Mouse (Mus musculus): Measurements from ENCODE around the gene Mmrn2.
A peak's percentile ranks its signal among the peaks of the same experiment; 100 is the strongest.
"Not testable (repeated sequence)": the region's sequence is repeated elsewhere in the genome, so short reads cannot be mapped to it uniquely, and the experiment has no call there.

The Mmrn2 gene

GRCm38 (mm10) chr14:34362726-34363445, 12.4 kb upstream of the Mmrn2 start:
- peak; percentile 84 for DNase-seq

GRCm38 (mm10) chr14:34363490-34364253, 11.6 kb upstream of the Mmrn2 start:
- peak; percentile 72 for DNase-seq

DNA sequence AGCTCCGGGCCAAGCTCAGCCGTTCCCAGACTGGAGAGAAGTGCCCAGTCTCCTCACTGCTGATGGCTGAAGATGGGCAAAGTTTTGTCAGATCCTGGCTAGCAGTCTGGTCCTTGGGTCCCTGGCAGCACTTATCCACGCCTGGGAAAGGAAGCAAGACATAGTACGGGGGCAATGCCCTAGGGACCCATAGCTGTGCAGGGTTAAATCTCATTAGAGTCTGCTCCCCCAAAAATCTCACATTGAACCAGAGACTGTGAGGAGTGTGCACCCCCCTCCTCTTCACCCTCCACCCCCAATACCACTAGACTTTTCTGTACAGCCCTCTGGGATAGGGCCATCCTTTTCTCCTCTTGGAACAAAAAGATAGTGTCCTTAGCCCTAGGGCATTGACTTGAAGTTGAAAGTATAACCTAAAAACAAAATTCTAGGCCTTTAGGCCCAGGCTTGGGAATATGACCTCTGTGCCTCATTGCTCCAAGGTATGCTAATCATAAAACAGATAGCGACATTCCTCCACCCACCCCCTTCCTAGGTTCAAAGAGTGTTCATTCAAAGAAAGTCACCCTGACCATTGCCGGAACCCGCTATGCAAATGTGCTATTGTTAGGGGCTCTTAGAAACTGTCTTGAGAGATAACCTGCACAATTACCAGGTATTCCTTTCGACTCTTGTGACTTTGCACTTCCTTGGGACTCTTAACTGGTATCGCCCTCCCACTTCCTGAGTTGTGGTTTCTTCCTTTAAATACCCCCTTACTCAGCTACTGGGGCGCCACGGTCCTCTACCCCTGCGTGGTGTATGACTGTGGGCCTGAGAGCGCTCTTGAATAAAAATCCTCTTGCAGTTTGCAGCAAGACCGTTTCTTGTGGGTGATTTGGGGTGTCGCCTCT, 10.8 kb upstream of the Mmrn2 start:
- DNase-seq: not testable (repeated sequence)

GRCm38 (mm10) chr14:34365147-34365507, 10.1 kb upstream of the Mmrn2 start:
- no peak for DNase-seq

DNA sequence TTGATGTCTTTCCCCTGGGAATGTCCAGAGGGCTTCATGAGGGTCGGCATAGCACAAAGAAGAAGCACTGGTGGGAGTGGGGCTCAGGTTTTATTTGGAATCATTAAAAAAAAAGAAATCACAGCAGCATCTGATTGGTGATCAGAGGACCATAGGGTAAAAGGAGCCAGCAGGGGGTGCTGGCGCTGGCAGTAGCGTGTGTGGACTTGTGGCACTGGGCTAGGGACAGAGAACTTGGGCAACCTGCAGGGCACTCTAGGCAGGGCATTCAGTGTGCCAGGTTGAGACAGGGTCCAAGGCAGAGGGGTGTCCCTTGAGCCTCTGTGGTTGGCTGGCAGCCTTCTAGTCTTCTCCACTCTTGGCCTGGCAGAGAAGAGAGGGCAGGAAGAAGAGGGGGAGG, 5.1 kb upstream of the Mmrn2 start:
- DNase-seq: no peak

GRCm38 (mm10) chr14:34370921-34371320, 4.3 kb upstream of the Mmrn2 start:
- no peak for DNase-seq

DNA sequence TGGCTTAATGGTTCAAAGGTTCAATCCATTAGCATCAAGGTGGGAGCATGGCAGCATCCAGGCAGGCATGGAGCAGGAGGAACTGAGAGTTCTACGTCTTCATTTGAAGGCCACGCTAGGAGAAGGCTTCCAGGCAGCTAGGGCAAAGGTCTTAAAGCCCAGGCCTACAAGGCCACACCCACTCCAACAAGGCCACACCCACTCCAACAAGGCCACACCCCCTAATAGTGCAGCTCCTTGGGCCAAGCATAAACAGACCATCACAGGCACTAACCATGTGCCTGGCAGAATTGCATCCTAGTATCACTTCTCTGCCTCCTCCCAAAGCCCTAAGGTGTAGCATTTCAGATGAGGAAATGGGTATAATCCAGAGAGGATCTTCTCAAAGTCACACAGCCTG, 3.5 kb upstream of the Mmrn2 start:
- no peak for DNase-seq

- no peak for DNase-seq
These were observed 2.6 kb upstream of the Mmrn2 start for GRCm38 (mm10) chr14:34372646-34373045.

DNA sequence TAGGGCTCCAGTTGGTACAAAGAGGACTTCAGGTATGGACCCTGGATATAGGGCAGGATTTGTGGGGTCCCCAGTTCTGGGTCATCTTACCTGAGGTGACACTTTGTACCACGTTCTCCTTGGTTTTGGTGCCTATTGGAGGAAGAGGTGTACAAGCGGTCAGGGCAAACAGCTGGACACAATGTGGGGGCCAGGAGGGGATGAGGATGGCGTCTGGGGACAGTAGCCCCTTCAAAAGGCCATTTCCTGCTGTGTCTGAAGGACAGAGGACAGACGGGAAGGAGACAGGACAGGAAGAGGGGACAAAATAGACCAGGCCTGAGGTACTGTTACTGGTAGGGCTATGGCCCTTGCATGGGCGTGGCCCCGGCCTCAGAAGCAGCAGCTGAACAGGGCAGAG, 1.7 kb upstream of the Mmrn2 start:
- DNase-seq: no peak

DNA sequence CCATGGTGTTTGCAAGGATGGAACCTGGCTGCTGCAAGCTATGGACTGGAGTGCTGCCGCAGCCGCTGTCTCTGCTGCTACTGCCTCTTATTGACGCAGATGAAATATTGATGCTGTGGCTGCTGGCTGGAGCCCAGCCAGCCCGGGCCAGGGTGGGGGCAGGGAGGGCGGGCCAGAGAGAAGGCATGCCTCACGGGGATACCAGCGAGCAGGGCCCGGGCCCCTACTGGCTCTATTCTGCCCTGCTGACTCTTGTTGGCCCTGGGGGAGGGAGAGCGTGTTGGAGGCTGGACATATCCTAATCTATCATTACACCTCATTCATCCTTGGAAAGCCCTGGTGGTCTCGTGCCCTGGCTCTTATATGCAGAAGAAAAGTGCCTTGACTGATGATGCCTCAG, 688 bp upstream of the Mmrn2 start, which contains the start of gene Sncg:
Sncg (minus strand) TSS at position 213 of the 400 bp plus-strand sequence.
- no peak for DNase-seq

DNA sequence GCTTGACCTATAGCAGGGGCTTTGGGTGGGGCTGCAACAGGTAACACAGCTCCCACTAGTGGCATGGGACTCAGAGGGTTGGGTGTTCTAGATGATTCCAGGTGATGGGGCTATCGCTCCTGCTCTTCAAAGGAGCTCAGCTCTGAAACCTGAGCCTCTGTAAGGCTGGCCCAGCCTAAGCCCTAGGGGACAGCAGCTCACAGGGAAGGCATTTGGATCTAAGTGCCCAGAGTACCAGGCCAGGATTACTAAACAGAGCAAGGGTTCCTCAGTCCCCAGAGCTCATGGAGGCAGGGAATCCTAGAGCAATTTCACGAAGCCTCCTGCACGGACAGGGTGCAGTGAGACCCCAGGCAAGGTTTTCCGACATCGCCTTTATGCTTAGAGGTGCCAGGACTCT, 676 bp downstream of the Mmrn2 start:
- DNase-seq: no peak

DNA sequence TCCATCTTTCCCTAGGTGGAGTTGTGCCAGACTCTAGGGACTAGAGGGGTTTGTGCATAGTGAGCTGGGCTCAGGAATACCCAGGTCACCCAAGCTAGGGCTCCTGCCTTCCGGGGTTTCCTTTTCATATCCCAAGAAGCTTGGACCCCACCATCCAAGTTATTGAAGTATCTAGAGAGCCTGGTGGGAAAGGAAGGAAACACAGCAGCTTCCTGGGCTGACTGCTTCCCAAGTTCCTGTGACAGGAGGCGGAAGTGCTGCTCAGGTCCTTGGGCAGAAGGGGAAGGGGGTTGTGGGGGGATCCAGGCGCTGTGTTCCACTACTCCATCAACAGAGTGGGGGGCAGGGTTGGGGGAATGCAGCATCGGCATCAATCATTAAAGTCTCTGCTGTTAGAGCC, 1.9 kb downstream of the Mmrn2 start:
- no peak for DNase-seq

- DNase-seq: no peak
These were observed 3.5 kb downstream of the Mmrn2 start for GRCm38 (mm10) chr14:34378560-34379331.

DNA sequence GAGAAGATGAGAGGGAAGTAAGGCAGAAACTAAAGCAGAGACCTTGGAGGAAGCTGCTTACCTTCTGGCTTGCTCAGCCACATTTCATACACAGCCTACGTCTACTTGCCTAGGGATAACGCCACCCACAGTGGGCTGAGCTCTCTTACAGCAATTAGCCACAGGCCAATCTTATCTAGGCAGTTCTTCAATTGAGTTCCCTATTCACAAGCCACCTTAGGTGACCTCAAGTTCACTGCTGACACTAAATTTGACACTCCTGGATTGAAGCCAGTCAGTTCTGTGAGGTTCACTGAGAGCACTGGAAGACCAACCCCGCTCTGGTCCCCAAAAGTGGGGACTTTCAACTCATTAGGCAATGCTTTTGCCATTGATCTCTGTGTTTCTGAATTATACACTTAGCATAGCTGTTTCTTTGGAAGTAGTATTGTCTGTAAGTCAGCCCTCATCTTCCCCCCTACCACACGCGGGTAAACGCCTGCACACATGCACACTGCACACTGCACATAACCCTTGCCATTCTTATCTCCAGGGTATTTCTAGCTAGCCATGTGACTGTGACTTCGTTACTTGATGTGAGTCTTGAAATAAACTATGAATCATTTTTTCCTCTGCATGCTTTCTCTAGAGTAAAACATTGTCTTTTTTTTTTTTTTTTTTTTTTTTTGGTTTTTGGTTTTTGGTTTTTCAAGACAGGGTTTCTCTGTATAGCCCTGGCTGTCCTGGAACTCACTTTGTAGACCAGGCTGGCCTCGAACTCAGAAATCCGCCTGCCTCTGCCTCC, 7.8 kb downstream of the Mmrn2 start:
- no peak for DNase-seq

DNA sequence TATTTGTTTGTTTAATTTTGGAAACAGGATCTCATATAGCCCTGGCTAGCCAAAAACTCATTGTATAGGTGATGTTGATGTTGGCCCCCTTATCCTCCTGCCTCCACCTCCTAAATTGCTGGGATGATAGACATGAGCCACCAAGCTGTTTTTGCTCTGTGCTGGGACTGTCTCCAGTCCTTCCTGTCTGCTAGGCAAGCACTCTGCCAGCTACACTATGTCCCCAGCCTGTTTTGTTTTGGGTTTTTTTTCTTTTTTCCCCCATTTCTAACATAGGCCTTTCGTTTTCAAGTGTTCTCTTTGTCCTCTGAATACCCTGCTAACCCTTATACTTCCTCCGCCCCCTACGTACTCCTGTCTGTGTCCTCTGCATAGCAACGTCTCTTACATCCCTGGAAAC, 18.0 kb downstream of the Mmrn2 start:
- DNase-seq: no peak

DNA sequence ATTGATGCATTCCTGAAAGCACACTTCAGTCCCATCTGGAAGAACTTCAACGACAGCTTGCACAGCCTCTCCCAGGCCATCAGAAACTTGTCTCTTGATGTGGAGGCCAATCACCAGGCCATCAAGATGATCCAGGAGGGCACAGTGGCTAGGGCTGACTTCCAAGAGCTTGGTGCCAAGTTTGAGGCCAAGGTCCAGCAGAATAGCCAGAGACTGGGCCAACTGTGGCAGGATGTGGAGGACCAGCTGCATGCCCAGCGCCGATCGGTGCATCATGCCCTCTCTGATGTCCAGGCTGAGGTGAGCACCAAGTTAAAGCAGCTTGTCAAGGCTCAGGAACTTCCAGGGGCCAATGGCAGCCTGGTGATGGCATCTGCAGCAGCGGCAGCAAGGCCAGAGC, 22.6 kb downstream of the Mmrn2 start:
- DNase-seq: no peak

- DNase-seq: no peak
These were observed 23.6 kb downstream of the Mmrn2 start for GRCm38 (mm10) chr14:34398901-34399300.

GRCm38 (mm10) chr14:34399301-34399700, 24.0 kb downstream of the Mmrn2 start:
- no peak for DNase-seq

DNA sequence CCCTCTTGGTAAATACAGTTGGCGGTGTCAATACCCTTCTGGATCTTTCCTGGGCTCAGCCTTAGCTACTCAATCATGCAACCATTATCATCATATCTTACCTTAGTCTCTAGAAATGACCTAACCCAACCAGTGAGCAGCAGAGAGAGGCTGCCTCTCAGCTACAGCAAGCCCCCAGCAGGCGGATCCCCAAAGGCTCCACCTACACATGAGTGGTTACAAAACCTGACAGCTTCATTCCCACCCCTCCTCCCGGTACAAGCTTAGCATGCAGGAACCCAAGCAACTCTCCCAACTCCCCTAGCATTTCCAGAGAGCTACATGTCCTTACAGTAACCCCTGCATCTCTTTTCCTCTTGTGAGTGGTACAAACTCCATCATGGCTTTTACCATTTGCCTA, 24.8 kb downstream of the Mmrn2 start:
- DNase-seq: no peak

DNA sequence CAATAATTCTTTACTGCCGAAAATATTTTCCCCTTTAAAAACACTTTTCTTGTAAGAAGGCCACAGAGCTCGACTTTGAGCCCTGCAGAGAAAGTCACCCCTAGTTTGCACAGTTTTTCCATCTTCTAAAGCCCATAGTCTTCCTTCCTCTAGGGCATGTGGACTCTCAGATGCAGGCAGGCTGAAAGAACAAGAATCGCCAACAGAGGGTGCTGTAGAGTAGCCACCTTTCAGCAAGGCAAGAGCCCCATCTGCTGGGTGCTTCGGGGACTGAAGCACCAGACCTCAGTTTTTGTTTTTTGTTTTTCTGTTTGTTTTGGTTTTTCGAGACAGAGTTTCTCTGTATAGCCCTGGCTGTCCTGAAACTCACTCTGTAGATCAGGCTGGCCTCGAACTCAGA, 25.9 kb downstream of the Mmrn2 start:
- peak; percentile 51 for DNase-seq

DNA sequence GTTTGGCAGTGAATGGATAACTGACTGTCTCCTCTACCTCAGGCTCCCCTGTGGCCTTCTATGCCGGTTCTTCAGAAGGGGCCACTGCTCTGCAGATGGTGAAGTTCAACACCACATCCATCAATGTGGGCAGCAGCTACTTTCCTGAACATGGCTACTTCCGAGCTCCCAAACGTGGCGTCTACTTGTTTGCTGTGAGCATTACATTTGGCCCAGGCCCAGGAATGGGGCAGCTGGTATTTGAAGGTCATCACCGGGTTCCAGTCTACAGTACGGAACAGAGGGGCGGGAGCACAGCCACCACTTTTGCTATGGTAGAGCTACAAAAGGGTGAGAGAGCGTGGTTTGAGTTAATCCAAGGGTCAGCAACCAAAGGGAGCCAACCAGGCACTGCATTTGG, 27.6 kb downstream of the Mmrn2 start:
- DNase-seq: no peak

DNA sequence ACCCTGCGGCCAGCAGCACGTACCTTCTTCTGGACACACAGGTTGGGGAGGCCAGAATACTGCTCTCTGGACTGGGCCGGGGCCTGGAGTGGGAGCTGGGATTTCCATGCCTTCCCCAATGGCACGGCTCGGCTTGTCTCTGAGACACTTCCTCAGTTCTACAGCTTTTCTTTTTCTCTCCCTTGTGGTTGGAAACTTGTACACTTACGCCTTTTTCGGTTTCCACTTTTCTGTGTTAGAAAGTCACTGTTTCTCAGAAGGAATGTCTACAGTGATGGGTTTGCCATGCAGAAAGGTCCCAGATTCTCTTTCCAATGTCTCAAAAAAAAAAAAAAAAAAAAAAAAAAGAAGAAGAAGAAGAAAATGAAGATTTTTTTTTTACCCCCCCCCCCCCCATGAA, 28.2 kb downstream of the Mmrn2 start:
- no peak for DNase-seq

Data from cerebellum, adult 11-12 months (tissue).